Mouse (Mus musculus): ENCODE results near the gene Decr2.

DNA sequence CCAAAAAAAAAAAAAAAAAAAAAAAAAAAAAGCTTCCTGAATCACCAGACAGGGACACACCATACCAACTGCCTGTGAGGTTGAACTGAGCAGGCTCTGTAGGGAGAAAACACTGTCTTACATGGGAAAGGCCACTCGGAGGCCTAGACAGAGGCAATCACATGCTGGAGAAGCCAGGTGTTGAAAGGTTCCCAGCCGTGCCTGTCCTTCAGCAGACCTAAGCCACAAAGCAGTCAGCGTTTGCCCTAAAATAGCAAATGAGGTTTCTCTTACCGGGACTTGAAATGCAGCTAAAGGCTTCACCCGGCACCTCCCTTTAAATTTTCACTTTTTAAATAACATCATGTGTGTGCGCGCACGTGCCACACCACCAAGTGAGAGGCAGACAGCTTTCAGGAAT lies 42.0 kb downstream of the Decr2 start:
- TF ChIP-seq CTCF (IDR thresholded peaks at IDR 0.05; ENCODE audit: low read depth), result no peak
- TF ChIP-seq EP300 (optimal IDR thresholded peaks at IDR 0.05), result no peak
